Mouse (Mus musculus) forebrain, embryonic 15.5 days (tissue): Measurements from ENCODE around the gene Itgb2. TPM values are rescaled to one million over a fixed set of nuclear protein-coding genes. Genes with fewer than 3 reads are reported as not detected.

Source experiments
- ATAC-seq: fragments of 200-750 bp; cut with Nextera tagmentation; replicated peaks from 2 replicates; pipeline ENCODE4 v1.8.0; 2017; ENCODE audit warnings: mild to moderate bottlenecking, moderate TSS enrichment, moderate library complexity
- H3K27ac ChIP-seq: fragments of 300-500 bp; sonication (generic); replicated peaks from 2 replicates; pipeline ENCODE4 v1.5.1; 2015; ENCODE audit warnings: mild to moderate bottlenecking, inconsistent platforms
- H3K27me3 ChIP-seq: fragments of 300-500 bp; sonication (generic); 2 replicates; pipeline ENCODE4 v1.6.1; 2015; ENCODE audit warnings: inconsistent platforms
- H3K36me3 ChIP-seq: fragments of 300-500 bp; sonication (generic); 2 replicates; pipeline ENCODE4 v1.6.1; 2015; ENCODE audit warnings: mild to moderate bottlenecking, inconsistent platforms
- H3K4me1 ChIP-seq: fragments of 300-500 bp; sonication (generic); 2 replicates; pipeline ENCODE4 v1.6.1; 2015; ENCODE audit warnings: inconsistent platforms
- H3K4me2 ChIP-seq: fragments of 300-500 bp; sonication (generic); replicated peaks from 2 replicates; pipeline ENCODE4 v1.6.1; 2015; ENCODE audit warnings: mild to moderate bottlenecking, inconsistent platforms
- H3K4me3 ChIP-seq: fragments of 300-500 bp; sonication (generic); 2 replicates; pipeline ENCODE4 v1.5.1; 2015; ENCODE audit warnings: mild to moderate bottlenecking, inconsistent platforms
- H3K9ac ChIP-seq: fragments of 300-500 bp; sonication (generic); replicated peaks from 2 replicates; pipeline ENCODE4 v1.6.1; 2015; ENCODE audit warnings: mild to moderate bottlenecking, inconsistent platforms
- H3K9me3 ChIP-seq: fragments of 300-500 bp; sonication (generic); 2 replicates; pipeline ENCODE4 v1.6.1; 2016; ENCODE audit warnings: inconsistent platforms
- WGBS: fragments of 180-500 bp; shearing (Covaris S2); methylation state at CpG from one replicate; pipeline ENCODE4 v1.1.7; 2015; ENCODE audit warnings: mixed read lengths; 5-methylcytosine and 5-hydroxymethylcytosine counted together
- polyA plus RNA-seq: library from polyadenylated mRNA; unstranded; fragments of >200 nt; fragmentation: Nextera tagmentation; extraction: Ambion mirVana; gene quantifications from 2 replicates; pipeline ENCODE4 v1.2.1, GENCODE M21; 2015

Itgb2 gene
- polyA plus RNA-seq, 1 experiment from 2014 or later, result 0.87 TPM

DNA sequence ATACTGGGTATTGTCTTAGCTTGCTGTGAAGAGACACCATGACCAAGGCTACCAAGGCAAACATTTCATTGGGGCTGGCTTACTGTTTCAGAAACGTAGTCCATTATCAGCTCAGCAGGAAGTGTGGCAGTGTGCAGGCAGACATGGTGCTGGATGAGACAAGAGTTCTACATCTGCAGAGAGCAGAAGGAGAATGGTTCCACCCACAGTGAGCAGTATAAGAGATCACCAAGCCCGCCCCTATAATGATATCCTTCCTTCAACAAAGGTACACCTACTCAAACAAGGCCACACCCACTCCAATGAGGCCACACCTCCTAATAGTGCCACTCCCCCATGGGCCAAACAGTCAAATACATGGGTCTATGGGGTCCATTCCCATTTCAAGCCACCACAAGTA lies 31.5 kb downstream of the Itgb2 start:
- Histone ChIP-seq H3K4me3 (no peak overlapping the region), H3K9ac (no peak overlapping the region), H3K36me3 (no peaks in the 10 kb centered on the region), H3K27me3 (no peaks in the 10 kb centered on the region), H3K27ac (no peak overlapping the region), H3K4me2 (no peak overlapping the region), H3K4me1 (no peaks in the 10 kb centered on the region), H3K9me3 (no peaks in the 10 kb centered on the region)
- 80% methylated on average over 2 of the region's 2 CpGs for WGBS
- no peak for ATAC-seq

DNA sequence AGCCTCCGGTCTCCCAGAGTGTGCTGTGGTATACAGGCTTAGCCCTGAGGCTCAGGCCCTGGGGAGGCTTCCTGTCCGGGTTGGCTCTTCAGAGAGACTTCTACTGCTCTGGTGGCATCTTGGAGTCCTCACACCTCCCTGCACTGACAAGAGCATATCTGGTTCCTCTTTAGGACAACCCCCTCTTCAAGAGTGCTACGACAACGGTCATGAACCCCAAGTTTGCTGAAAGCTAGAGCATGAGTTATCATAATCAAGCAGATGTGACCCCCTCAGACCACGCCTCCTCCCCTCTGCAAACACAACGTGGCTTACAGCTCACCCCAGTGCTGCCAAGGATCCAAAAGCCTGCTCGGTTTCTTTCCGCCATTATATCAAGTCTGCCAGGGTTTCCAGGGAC lies 35.0 kb downstream of the Itgb2 start:
- Histone ChIP-seq H3K4me2 (no peak overlapping the region), H3K4me3 (no peak overlapping the region), H3K27me3 (no peaks in the 10 kb centered on the region), H3K27ac (no peak overlapping the region), H3K9me3 (no peaks in the 10 kb centered on the region), H3K36me3 (no peaks in the 10 kb centered on the region), H3K9ac (no peak overlapping the region), H3K4me1 (no peaks in the 10 kb centered on the region)
- WGBS, result 83% methylated on average over 8 of the region's 8 CpGs
- no peak for ATAC-seq

DNA sequence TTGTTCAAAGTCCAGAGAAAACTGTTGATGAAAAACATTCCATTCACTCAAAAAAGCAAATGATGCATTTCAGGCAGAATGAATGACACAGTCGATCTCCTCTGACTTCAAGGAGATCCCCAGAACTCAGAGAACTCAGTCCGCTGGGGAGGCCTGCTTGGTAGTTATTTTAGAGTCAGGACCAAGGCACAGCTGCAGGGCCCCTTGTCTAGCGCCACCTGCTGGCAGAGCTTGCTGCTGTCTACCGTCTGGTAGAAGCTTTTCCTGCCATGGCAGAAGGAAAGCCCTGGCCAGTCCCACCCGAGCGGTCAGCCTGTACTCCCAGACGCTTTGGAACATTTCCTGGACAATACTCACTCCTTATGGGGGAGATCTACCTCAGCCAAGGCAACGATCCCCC lies 36.6 kb downstream of the Itgb2 start:
- Histone ChIP-seq H3K4me2 (no peak overlapping the region), H3K9me3 (no peaks in the 10 kb centered on the region), H3K27me3 (no peaks in the 10 kb centered on the region), H3K36me3 (no peaks in the 10 kb centered on the region), H3K9ac (no peak overlapping the region), H3K4me3 (no peak overlapping the region), H3K27ac (no peak overlapping the region), H3K4me1 (no peaks in the 10 kb centered on the region)
- ATAC-seq, result no peak
- 36% methylated on average over 8 of the region's 8 CpGs for WGBS

DNA sequence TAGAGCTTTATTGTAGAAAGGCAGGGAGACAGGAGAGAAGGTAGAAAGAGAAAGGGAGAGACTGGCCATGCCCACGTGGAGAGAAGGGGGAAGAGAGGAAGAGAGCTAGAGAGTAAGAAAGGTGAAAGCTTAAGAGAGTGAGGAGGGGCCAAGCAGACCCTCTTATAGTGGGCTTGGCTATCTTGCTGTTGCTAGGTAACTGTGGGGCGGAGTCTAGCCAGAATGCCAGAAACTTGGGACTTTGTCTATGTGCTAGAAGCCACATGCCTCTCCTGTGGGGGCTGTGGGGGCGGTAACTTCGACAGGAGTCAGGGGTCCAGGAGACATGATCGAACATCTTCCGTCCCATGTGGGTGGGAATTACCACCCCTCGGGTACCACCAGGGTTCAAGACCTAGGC lies 39.4 kb downstream of the Itgb2 start:
- no peaks in the 10 kb centered on the region for H3K4me1 ChIP-seq
- H3K36me3 ChIP-seq, result no peaks in the 10 kb centered on the region
- no peaks in the 10 kb centered on the region for H3K27me3 ChIP-seq
- no peaks in the 10 kb centered on the region for H3K9me3 ChIP-seq
- H3K9ac ChIP-seq, result no peak overlapping the region
- no peak overlapping the region for H3K4me3 ChIP-seq
- H3K4me2 ChIP-seq, result no peak overlapping the region
- H3K27ac ChIP-seq, result no peak overlapping the region
- 38% methylated on average over 7 of the region's 7 CpGs for WGBS
- ATAC-seq, result no peak

DNA sequence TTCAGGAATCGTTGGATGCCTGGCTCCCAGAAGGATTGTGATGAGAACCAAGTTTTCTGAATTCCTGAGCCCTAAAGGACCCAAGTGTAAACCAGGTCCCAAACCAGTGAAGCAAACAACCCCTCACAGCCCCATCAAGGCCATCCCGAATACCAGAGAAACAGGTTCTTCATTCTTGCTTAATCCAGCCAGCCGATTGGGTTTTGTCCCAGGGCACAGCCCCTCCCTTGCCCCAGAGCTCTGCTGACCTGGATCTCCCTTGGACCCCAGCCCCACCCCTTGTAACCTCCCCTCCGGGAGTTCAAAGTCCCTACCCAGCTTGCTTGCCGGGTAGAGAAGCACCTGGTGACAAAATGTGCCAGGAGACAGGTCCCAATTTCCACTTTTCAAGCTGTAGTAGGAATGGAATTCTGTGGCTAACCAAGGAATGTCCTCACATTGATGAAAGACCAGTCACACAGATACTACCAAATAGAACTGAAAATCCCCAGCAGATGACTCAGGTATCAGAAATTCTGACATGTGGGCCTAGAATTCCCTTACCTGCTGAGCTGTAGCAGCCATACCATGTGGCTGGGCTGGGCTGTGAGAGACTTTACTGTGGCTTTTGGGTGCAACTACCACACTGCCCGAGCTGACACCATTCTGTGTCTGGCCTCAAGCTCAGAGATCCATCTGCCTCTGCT lies 40.1 kb downstream of the Itgb2 start:
- no peaks in the 10 kb centered on the region for H3K9me3 ChIP-seq
- H3K27ac ChIP-seq, result no peak overlapping the region
- WGBS, result 59% methylated on average over 6 of the region's 6 CpGs
- no peaks in the 10 kb centered on the region for H3K4me1 ChIP-seq
- no peak for ATAC-seq
- no peaks in the 10 kb centered on the region for H3K36me3 ChIP-seq
- H3K4me2 ChIP-seq, result no peak overlapping the region
- no peaks in the 10 kb centered on the region for H3K27me3 ChIP-seq
- no peak overlapping the region for H3K9ac ChIP-seq
- H3K4me3 ChIP-seq, result no peak overlapping the region

DNA sequence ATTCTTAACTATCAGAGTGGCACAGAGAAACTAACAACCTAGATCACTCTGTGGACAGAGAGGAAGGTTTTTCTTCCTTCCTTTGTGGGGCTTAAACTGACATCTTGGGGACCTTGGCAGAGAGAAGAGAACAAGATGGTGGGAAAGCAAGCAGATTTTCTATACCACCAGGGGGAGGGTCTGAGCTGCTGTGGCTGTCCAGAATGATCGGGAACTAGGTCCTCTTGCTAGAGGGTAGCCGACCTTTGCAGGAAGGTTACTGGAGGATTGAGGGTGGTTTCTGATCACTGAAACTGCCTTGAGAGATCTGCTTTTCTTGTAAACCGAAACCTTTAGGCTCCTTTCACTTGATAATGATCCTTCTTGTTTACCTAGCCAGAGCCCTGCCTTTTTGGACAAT lies 42.2 kb downstream of the Itgb2 start:
- H3K27ac ChIP-seq, result no peak overlapping the region
- H3K36me3 ChIP-seq, result no peaks in the 10 kb centered on the region
- no peaks in the 10 kb centered on the region for H3K4me1 ChIP-seq
- no peak overlapping the region for H3K9ac ChIP-seq
- WGBS, result 47% methylated on average over 3 of the region's 3 CpGs
- ATAC-seq, result no peak
- H3K4me2 ChIP-seq, result no peak overlapping the region
- no peak overlapping the region for H3K4me3 ChIP-seq
- no peaks in the 10 kb centered on the region for H3K9me3 ChIP-seq
- no peaks in the 10 kb centered on the region for H3K27me3 ChIP-seq

DNA sequence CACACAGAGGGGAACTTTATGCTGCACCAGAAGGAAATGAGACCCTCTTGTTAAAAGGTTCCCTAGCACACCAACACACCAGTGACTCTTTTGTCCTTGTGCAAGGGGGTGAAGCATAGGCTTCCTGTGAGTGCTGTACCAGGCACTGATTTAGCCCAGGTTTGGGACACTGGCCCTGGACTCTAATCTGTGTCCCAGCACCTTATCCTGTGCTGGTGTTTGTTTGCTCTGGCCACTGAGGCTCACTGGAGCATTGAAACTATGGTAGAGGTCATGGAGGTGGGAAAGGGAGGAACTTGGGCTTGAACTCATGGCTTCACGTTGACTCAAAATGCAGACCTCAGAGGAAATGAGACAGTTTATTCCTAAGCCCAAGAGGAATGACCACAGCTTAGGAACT lies 43.1 kb downstream of the Itgb2 start:
- Histone ChIP-seq H3K4me2 (no peak overlapping the region), H3K4me1 (no peaks in the 10 kb centered on the region), H3K9me3 (no peaks in the 10 kb centered on the region), H3K36me3 (no peaks in the 10 kb centered on the region), H3K27ac (no peak overlapping the region), H3K27me3 (no peaks in the 10 kb centered on the region), H3K4me3 (no peak overlapping the region), H3K9ac (no peak overlapping the region)
- ATAC-seq, result no peak
- WGBS, result 76% methylated on average over 1 of the region's 1 CpGs

DNA sequence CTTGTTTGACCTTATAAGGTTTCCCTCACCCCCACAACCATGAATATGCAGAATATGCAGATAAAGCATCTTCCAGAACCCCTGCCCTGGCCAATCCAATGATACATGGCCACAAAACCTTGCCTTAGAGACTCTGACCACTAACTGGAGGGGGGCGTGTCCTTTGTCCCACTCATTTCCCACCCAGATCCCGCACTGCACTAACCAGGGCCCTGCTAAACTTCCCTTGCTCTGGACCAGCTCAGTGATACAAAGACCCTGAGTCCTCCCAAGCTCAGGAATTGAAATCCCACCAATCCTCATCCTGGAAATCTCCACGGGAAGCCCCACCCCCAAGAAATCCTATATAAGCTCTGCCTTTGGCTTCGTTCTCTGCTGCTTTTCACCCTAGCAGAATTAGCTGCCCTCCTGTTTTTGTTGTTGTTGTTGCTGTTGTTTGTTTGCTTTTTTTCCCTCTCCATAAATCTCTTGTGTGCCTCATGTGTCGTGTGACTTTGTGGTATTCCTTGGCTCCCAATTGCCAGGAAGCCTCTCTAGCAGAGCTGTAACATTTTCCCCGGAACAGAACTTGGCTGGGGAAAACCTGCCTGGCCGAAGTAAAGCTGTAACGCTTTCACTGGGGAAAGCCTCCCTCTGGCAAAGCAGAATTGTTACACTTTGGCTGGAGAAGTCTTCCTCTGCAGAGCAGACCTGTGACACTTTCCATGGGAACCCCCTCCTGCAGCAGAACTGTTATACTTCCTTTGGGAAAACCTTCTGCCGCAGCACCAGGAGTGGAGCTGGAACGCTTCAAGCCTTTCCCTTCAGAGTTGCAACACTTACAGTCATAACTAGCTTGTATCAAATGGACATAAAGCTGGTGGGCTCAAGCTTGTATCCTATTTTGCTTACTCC lies 50.2 kb downstream of the Itgb2 start:
- Histone ChIP-seq H3K36me3 (no peaks in the 10 kb centered on the region), H3K4me2 (no peak overlapping the region), H3K9ac (no peak overlapping the region), H3K4me3 (no peak overlapping the region), H3K27ac (no peak overlapping the region), H3K9me3 (no peaks in the 10 kb centered on the region), H3K27me3 (no peaks in the 10 kb centered on the region), H3K4me1 (peaks cover 22% of the 10 kb centered on the region)
- 68% methylated on average over 10 of the region's 10 CpGs for WGBS
- no peak for ATAC-seq

DNA sequence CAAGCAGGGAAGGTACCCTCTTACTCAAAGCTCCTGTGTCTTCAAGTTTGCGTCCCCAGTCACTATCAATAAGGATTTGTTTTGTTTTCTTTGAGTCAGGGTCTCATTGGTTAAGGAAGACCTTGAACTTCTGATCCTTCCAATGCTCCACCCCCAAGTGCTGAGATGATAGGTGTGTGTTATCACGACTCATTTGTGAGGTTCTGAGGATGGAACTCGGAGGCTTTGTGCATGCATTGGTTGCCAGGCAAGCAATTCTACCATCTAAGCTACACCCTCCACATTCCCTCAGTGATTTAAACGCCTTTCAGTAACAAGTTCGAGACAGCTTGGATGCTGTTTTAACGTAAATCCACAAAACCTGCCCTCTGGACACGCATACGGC lies 51.0 kb downstream of the Itgb2 start:
- H3K4me3 ChIP-seq, result peak overlapping the region; percentile 90

DNA sequence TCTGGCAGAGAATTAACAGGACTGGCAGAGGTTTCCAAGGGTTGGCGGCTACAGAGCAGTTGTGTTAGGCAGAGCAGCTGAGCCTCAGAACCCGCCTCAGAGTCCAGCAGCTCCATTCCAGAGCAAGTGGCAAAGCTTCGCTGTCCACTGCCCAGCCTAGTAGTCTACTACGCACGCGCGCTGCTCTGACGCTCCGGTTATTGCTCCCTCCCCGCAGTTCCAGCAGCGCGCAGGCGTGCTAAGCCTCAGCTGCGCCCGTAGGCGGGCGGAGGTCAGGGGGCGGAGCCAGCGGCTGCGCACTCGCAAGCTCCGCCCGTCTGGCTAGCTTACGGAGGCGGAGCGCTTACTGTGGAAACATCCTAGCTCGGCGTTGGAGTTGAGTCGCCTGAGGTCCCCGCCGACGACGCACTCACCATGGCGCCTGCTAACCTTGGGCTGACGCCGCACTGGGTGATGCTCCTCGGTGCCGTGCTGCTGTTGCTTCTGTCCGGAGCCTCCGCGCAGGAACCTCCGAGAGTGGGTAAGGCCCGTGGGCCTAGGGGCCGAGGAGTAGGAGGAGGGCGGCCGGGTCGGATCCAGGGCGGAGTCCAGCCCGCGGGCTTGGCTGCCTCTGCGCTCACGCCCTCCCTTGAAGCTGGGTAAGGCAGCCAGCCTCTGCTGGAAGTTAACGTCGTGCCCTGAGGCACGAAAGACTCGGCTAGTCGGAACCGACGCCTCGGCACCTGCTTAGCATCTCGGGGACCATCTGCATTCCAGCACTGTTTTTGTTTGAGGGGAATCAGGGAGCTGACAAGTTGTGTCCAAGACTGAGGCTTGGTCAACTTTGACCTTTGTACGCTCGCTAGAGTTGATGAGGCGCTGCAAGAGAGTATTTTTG lies 51.6 kb downstream of the Itgb2 start, which contains the start of gene Pttg1ip:
Pttg1ip (plus strand) TSS at position 313 of the 877 bp plus-strand sequence.
- Histone ChIP-seq H3K27me3 (no peaks in the 10 kb centered on the region), H3K9me3 (no peaks in the 10 kb centered on the region), H3K4me2 (peak within 1 kb of the TSS; percentile 63), H3K36me3 (no peaks in the 10 kb centered on the region), H3K4me1 (peaks cover 22% of the 10 kb centered on the region), H3K4me3 (peak within 1 kb of the TSS; percentile 90), H3K27ac (peak within 1 kb of the TSS; percentile 88), H3K9ac (peak within 1 kb of the TSS; percentile 84)
- peak; percentile 98 for ATAC-seq
- WGBS, result under 1% methylated on average over 64 of the region's 64 CpGs

More for the DNA sequence above, 51.0 kb downstream of the Itgb2 start:
- Histone ChIP-seq H3K4me2 (peak overlapping the region; percentile 63), H3K27ac (peak overlapping the region; percentile 75), H3K27me3 (no peaks in the 10 kb centered on the region), H3K9me3 (no peaks in the 10 kb centered on the region), H3K4me1 (peaks cover 22% of the 10 kb centered on the region), H3K9ac (peak overlapping the region; percentile 64), H3K36me3 (no peaks in the 10 kb centered on the region)
- WGBS, result 9% methylated on average over 8 of the region's 8 CpGs
- ATAC-seq, result peak; percentile 33

DNA sequence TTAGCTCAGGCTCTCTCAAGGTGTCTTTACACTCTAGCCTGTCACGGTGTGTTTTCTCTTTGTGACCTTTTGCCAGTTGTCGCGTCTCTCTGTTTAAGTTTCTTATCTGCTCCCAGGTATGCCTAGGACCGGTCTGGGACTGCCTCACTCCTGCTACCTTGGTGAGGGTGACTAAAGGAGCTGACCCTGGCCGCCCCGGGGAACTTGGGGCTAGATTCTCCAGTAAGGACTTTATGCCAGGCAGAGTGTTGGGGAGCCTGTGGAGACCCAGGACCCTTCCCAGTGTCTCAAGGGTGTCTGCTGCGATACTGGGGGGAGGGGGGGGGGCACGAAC lies 52.2 kb downstream of the Itgb2 start:
- peaks cover 3% of the 10 kb centered on the region; the same call in 1 of the 2 replicates for H3K36me3 ChIP-seq
- 10% methylated on average over 8 of the region's 8 CpGs for WGBS
- H3K4me3 ChIP-seq, result peak overlapping the region; percentile 90
- H3K9me3 ChIP-seq, result no peaks in the 10 kb centered on the region
- H3K4me1 ChIP-seq, result peaks cover 22% of the 10 kb centered on the region
- H3K27me3 ChIP-seq, result no peaks in the 10 kb centered on the region
- peak overlapping the region; percentile 63 for H3K4me2 ChIP-seq
- peak overlapping the region; percentile 88 for H3K27ac ChIP-seq
- ATAC-seq, result peak; percentile 0; the same call in 1 of the 2 replicates
- H3K9ac ChIP-seq, result peak overlapping the region; percentile 84
